Mouse (Mus musculus) liver, embryonic 14.5 days (tissue): ENCODE results near the gene Ntn5. TPM values are rescaled to one million over a fixed set of nuclear protein-coding genes. Genes with fewer than 3 reads are reported as not detected.

Experiments
- ATAC-seq: fragments of 200-750 bp; cut with Nextera tagmentation; 2 replicates; pipeline ENCODE4 v1.8.0; 2017; ENCODE audit warnings: moderate number of reproducible peaks, mild to moderate bottlenecking, moderate library complexity; ENCODE audit not compliant: insufficient read depth
- DNase-seq, 3 experiments: peaks; one replicate each; pipeline ENCODE4 v3.0.0-alpha.2; 2012 to 2013; ENCODE audit warnings: low read depth in 3 of 3, low spot score in 3 of 3
- H3K27ac ChIP-seq: fragments of 300-500 bp; sonication (generic); 2 replicates; pipeline ENCODE4 v1.5.1; 2014; ENCODE audit warnings: moderate library complexity, mild to moderate bottlenecking, control low read depth, inconsistent platforms
- H3K27me3 ChIP-seq: fragments of 300-500 bp; sonication (generic); 2 replicates; pipeline ENCODE4 v1.6.1; 2014; ENCODE audit warnings: mild to moderate bottlenecking, low read length, moderate library complexity; ENCODE audit not compliant: control insufficient read depth, insufficient read depth
- H3K36me3 ChIP-seq: fragments of 300-500 bp; sonication (generic); replicated peaks from 2 replicates; pipeline ENCODE4 v1.6.1; 2014; ENCODE audit warnings: low read depth; ENCODE audit not compliant: control insufficient read depth, insufficient read depth
- H3K4me1 ChIP-seq, 2 experiments: fragments of 200-500 bp in 1 of 2; fragments of 300-500 bp in 1 of 2; sonication (generic) in 1 of 2; replicated peaks; 2 replicates each; pipeline ENCODE4 v1.6.1; 2012 to 2014; ENCODE audit warnings: antibody characterized with exemption in 1 of 2, inconsistent platforms in 1 of 2, low read length in 1 of 2; ENCODE audit not compliant: control insufficient read depth in 2 of 2, insufficient read depth in 2 of 2
- H3K4me2 ChIP-seq: fragments of 300-500 bp; sonication (generic); 2 replicates; pipeline ENCODE4 v1.6.1; 2014; ENCODE audit warnings: low read depth, mild to moderate bottlenecking, control low read depth, moderate library complexity
- H3K4me3 ChIP-seq, 2 experiments: fragments of 200-500 bp in 1 of 2; fragments of 300-500 bp in 1 of 2; sonication (generic) in 1 of 2; 2 replicates each; pipeline ENCODE4 v1.5.1; 2012 to 2014; ENCODE audit warnings: low read depth in 2 of 2, low read length in 2 of 2, mild to moderate bottlenecking in 2 of 2, control low read depth in 1 of 2, inconsistent platforms in 1 of 2, moderate library complexity in 1 of 2; ENCODE audit not compliant: insufficient read depth in 1 of 2
- H3K9ac ChIP-seq: fragments of 300-500 bp; sonication (generic); replicated peaks from 2 replicates; pipeline ENCODE4 v1.6.1; 2014; ENCODE audit warnings: mild to moderate bottlenecking, control low read depth, moderate library complexity
- H3K9me3 ChIP-seq: fragments of 300-500 bp; sonication (generic); 2 replicates; pipeline ENCODE4 v1.6.1; 2016; ENCODE audit warnings: low read length, mixed read lengths; ENCODE audit not compliant: control insufficient read depth
- CTCF ChIP-seq: IDR thresholded peaks from 2 replicates; pipeline ENCODE4 v1.5.1; 2016; ENCODE audit warnings: antibody characterized with exemption, low read depth, control low read depth
- EP300 ChIP-seq: IDR thresholded peaks from 2 replicates; pipeline ENCODE4 v1.6.1; 2016; ENCODE audit warnings: antibody characterized with exemption, low read depth
- WGBS: fragments of 180-500 bp; shearing (Covaris S2); extraction: QIAGEN DNeasy Blood & Tissue Kit; methylation state at CpG from one replicate; pipeline ENCODE4 v1.1.7; 2014; ENCODE audit not compliant: insufficient replicate concordance; 5-methylcytosine and 5-hydroxymethylcytosine counted together
- polyA plus RNA-seq, 2 experiments: library from polyadenylated mRNA; depleted of rRNA in 1 of 2; stranded (reverse) in 1 of 2; unstranded in 1 of 2; fragments of >200 nt; fragmentation: Nextera tagmentation in 1 of 2; extraction: Ambion mirVana in 1 of 2; gene quantifications; 2 replicates each; pipeline versions ENCODE4 v1.2.1 to v1.2.3; 2012 to 2014

The Ntn5 gene
- polyA plus RNA-seq, 2 experiments = not detected

GRCm38 (mm10) chr7:45725713-45726112 is 41.9 kb downstream of the Ntn5 start, which contains the start of gene Spaca4:
Gene Spaca4 (minus strand): TSS chr7:45725813.
- WGBS = 80% methylated on average over 11 of the region's 11 CpGs
- no peak for DNase-seq

GRCm38 (mm10) chr7:45726419-45726818 is 42.6 kb downstream of the Ntn5 start:
- H3K4me2 ChIP-seq = no peak overlapping the region
- H3K27ac ChIP-seq = no peak overlapping the region
- 86% methylated on average over 10 of the region's 10 CpGs for WGBS

More at GRCm38 (mm10) chr7:45725713-45726112, 41.9 kb downstream of the Ntn5 start, which contains the start of gene Spaca4:
- ATAC-seq = no peak
- no peak within 1 kb of the TSS for H3K4me3 ChIP-seq
- no peak for TF ChIP-seq CTCF
- no peak for TF ChIP-seq EP300
- no peaks in the 10 kb centered on the region for H3K9me3 ChIP-seq
- H3K4me1 ChIP-seq = no peaks in the 10 kb centered on the region
- H3K4me2 ChIP-seq = no peak within 1 kb of the TSS
- H3K27ac ChIP-seq = no peak within 1 kb of the TSS
- no peaks in the 10 kb centered on the region for H3K27me3 ChIP-seq
- H3K36me3 ChIP-seq = peaks cover 24% of the 10 kb centered on the region
- H3K9ac ChIP-seq = no peak within 1 kb of the TSS

GRCm38 (mm10) chr7:45727625-45728024 is 43.8 kb downstream of the Ntn5 start:
- Histone ChIP-seq H3K36me3 (peaks cover 12% of the 10 kb centered on the region), H3K4me3 (no peak overlapping the region), H3K27ac (no peak overlapping the region), H3K4me1 (no peaks in the 10 kb centered on the region), H3K4me2 (no peak overlapping the region), H3K27me3 (no peaks in the 10 kb centered on the region), H3K9ac (no peak overlapping the region), H3K9me3 (no peaks in the 10 kb centered on the region)
- ATAC-seq (no peak), DNase-seq (no peak)
- 66% methylated on average over 3 of the region's 3 CpGs for WGBS
- TF ChIP-seq CTCF (no peak), EP300 (no peak)

More at GRCm38 (mm10) chr7:45726419-45726818, 42.6 kb downstream of the Ntn5 start:
- H3K9ac ChIP-seq = no peak overlapping the region
- H3K4me1 ChIP-seq = no peaks in the 10 kb centered on the region
- no peak overlapping the region for H3K4me3 ChIP-seq
- H3K27me3 ChIP-seq = no peaks in the 10 kb centered on the region
- peaks cover 17% of the 10 kb centered on the region for H3K36me3 ChIP-seq
- ATAC-seq (no peak), DNase-seq (no peak)
- no peak for TF ChIP-seq CTCF
- TF ChIP-seq EP300 = no peak
- no peaks in the 10 kb centered on the region for H3K9me3 ChIP-seq

GRCm38 (mm10) chr7:45730727-45731431 is 47.1 kb downstream of the Ntn5 start:
- 24% methylated on average over 16 of the region's 16 CpGs for WGBS
- Histone ChIP-seq H3K4me1 (no peaks in the 10 kb centered on the region), H3K4me3 (no peak overlapping the region), H3K27ac (no peak overlapping the region), H3K4me2 (no peak overlapping the region), H3K9ac (no peak overlapping the region), H3K9me3 (no peaks in the 10 kb centered on the region), H3K27me3 (no peaks in the 10 kb centered on the region), H3K36me3 (no peaks in the 10 kb centered on the region; the same call in 1 of the 2 replicates)
- TF ChIP-seq EP300 (no peak), CTCF (peak; percentile 87)
- DNase-seq (no peak), ATAC-seq (peak; percentile 45; the same call in 1 of the 2 replicates)

GRCm38 (mm10) chr7:45733477-45733876 is 49.7 kb downstream of the Ntn5 start:
- Histone ChIP-seq H3K4me1 (no peaks in the 10 kb centered on the region), H3K36me3 (no peaks in the 10 kb centered on the region), H3K27me3 (no peaks in the 10 kb centered on the region), H3K9me3 (no peaks in the 10 kb centered on the region), H3K4me2 (no peak overlapping the region), H3K9ac (no peak overlapping the region), H3K4me3 (no peak overlapping the region), H3K27ac (no peak overlapping the region)
- ATAC-seq = no peak
- TF ChIP-seq CTCF = no peak
- TF ChIP-seq EP300 = no peak
- WGBS = 59% methylated on average over 5 of the region's 5 CpGs
- DNase-seq = no peak
